Mouse (Mus musculus): ENCODE measurements around the gene Eda.

Gene Eda

GRCm38 (mm10) chrX:99975250-99975984, at the start of gene Eda:
Gene Eda, plus strand, starts transcription at chrX:99975606.
- peak; percentile 58 for ATAC-seq (ENCODE audit: insufficient number of reproducible peaks, low FRiP score, low TSS enrichment)

GRCm38 (mm10) chrX:99961002-99961401, 14.4 kb upstream of the Eda start:
- no peak for ATAC-seq (ENCODE audit: insufficient number of reproducible peaks, low FRiP score, low TSS enrichment)

- ATAC-seq (ENCODE audit: insufficient number of reproducible peaks, low FRiP score, low TSS enrichment): no peak
Measured at GRCm38 (mm10) chrX:99970111-99970510, 5.3 kb upstream of the Eda start.

- no peak for ATAC-seq (ENCODE audit: insufficient number of reproducible peaks, low FRiP score, low TSS enrichment)
Measured at GRCm38 (mm10) chrX:99974381-99974780, 1.0 kb upstream of the Eda start.

GRCm38 (mm10) chrX:99974803-99975202, 603 bp upstream of the Eda start:
- no peak for ATAC-seq (ENCODE audit: insufficient number of reproducible peaks, low FRiP score, low TSS enrichment)

- peak; percentile 40; the same call in 1 of the 2 replicates for ATAC-seq (ENCODE audit: insufficient number of reproducible peaks, low FRiP score, low TSS enrichment)
Measured at GRCm38 (mm10) chrX:99975985-99976924, 849 bp downstream of the Eda start.

- ATAC-seq (ENCODE audit: insufficient number of reproducible peaks, low FRiP score, low TSS enrichment): no peak
Measured at GRCm38 (mm10) chrX:99978354-99978753, 2.9 kb downstream of the Eda start.

GRCm38 (mm10) chrX:99993434-99993833, 18.0 kb downstream of the Eda start:
- ATAC-seq (ENCODE audit: insufficient number of reproducible peaks, low FRiP score, low TSS enrichment): no peak

- ATAC-seq (ENCODE audit: insufficient number of reproducible peaks, low FRiP score, low TSS enrichment): no peak
Measured at GRCm38 (mm10) chrX:99999342-99999741, 23.9 kb downstream of the Eda start.

- ATAC-seq (ENCODE audit: insufficient number of reproducible peaks, low FRiP score, low TSS enrichment): no peak
Measured at GRCm38 (mm10) chrX:100118362-100118761, 143.0 kb downstream of the Eda start.

GRCm38 (mm10) chrX:100195286-100195685, 219.9 kb downstream of the Eda start:
- no peak for ATAC-seq (ENCODE audit: insufficient number of reproducible peaks, low FRiP score, low TSS enrichment)

GRCm38 (mm10) chrX:100313652-100314051, 338.2 kb downstream of the Eda start:
- ATAC-seq (ENCODE audit: insufficient number of reproducible peaks, low FRiP score, low TSS enrichment): no peak

- ATAC-seq (ENCODE audit: insufficient number of reproducible peaks, low FRiP score, low TSS enrichment): no peak
Measured at GRCm38 (mm10) chrX:100314172-100314902, 338.9 kb downstream of the Eda start.

- ATAC-seq (ENCODE audit: insufficient number of reproducible peaks, low FRiP score, low TSS enrichment): no peak
Measured at GRCm38 (mm10) chrX:100340687-100341086, 365.3 kb downstream of the Eda start.

- no peak for ATAC-seq (ENCODE audit: insufficient number of reproducible peaks, low FRiP score, low TSS enrichment)
Measured at GRCm38 (mm10) chrX:100344433-100344832, 369.0 kb downstream of the Eda start.

- no peak for ATAC-seq (ENCODE audit: insufficient number of reproducible peaks, low FRiP score, low TSS enrichment)
Measured at GRCm38 (mm10) chrX:100356974-100357373, 381.6 kb downstream of the Eda start.

GRCm38 (mm10) chrX:100389887-100390286, 414.5 kb downstream of the Eda start:
- ATAC-seq (ENCODE audit: insufficient number of reproducible peaks, low FRiP score, low TSS enrichment): peak; percentile 45; the same call in 1 of the 2 replicates

- no peak for ATAC-seq (ENCODE audit: insufficient number of reproducible peaks, low FRiP score, low TSS enrichment)
Measured at GRCm38 (mm10) chrX:100392304-100392703, 416.9 kb downstream of the Eda start.

GRCm38 (mm10) chrX:100394223-100394861, 418.9 kb downstream of the Eda start:
- no peak for ATAC-seq (ENCODE audit: insufficient number of reproducible peaks, low FRiP score, low TSS enrichment)

- no peak for ATAC-seq (ENCODE audit: insufficient number of reproducible peaks, low FRiP score, low TSS enrichment)
Measured at GRCm38 (mm10) chrX:100395026-100395425, 419.6 kb downstream of the Eda start.

Measured in cerebellum, adult (tissue).